Mouse (Mus musculus) neural tube, embryonic 10.5 days (tissue): ENCODE measurements around the gene Mst1r.

Experiments used
- DNase-seq: peaks from one replicate; pipeline ENCODE4 v3.0.0-alpha.2; 2017; ENCODE audit warnings: low spot score; ENCODE audit errors: extremely low spot score

The Mst1r gene

DNA sequence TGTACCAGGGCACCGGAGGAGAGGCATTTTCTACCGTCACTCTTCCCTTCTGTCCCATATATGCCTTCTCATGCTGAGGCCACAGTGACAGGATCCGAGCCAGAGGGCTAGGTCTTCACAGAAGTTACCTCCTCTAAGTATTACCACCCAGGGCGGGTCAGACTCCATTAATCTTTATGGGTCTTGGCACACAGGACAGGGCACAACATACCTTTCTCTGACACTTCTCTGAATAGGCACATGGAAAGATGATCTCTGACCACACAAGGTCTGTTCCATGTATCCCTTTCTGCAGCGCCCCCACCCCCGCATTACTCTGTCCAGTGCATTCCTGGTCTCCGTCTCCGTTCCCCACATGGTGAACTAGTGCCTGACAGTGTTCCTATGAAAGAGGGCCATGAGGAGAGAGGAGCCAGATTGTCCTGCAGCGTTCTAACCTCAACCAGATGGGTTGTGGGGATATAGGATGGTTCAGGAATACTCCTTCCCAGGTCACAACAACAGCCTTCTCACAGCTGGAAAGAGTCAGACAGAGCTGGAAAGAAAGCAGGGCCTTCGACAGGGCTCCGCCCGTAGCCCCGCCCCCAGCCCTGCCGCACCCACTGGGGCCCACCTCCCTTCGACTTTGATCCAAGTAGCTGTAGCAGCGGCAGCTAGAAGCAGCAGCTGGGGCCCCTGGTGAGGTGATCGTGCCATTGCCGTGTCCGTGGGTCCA lies at the start of gene Mst1r:
Gene Mst1r (plus strand): TSS at position 622 of the 715 bp plus-strand sequence.
- peak; percentile 65 for DNase-seq

DNA sequence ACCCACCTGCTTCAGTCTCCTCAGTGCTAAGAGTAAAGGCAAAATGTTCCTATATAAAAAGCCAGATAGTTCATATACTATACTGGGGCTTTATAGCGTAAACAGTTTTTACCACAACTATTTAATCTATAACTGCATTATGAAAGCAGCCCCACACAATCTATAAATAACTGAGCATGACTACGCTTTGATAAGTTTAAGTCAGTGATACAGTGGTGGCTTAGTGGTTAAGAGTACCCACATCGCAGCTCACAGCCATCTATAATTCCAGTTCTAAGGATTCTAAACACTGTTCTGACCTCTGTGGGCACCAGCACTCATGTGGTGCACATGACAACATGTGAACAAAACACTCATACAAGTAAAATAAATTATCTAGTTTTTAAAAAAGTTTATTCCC lies 48.3 kb upstream of the Mst1r start:
- no peak for DNase-seq

DNA sequence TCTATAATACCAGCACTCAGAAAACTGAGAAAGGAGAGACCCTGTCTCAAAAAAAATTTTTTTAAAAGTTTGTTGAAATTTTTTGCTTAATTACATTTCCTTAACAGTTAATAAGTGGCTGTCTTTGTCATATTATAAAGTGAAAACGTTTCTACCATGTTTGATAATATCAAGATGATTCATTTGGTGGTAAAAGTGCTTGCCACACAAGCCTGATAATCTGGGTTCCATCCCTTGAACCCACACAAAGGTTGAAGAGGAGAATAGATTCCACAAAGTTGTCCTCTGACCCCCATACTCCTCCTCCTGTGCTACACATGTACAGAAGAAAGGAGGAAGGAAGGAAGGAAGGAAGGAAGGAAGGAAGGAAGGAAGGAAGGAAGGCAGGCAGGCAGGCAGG lies 42.2 kb upstream of the Mst1r start:
- DNase-seq, result no peak

DNA sequence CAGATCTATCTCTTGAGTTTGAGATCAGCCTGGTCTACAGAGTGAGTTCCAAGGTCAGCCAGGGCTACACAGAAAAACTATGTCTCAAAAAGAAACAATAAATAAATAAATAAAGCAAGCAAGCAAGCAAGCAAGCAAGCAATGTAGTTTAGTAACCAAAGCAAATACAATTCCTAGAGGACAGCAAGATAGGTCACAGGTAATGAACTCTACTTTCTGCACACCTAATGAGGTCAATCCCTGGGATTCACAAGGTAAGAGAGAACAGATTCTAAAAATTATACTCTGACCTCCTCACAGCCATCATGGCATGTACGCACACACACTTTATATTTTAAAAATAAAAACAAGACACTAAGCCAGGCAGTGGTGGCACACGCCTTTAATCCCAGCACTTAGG lies 40.6 kb upstream of the Mst1r start:
- no peak for DNase-seq

DNA sequence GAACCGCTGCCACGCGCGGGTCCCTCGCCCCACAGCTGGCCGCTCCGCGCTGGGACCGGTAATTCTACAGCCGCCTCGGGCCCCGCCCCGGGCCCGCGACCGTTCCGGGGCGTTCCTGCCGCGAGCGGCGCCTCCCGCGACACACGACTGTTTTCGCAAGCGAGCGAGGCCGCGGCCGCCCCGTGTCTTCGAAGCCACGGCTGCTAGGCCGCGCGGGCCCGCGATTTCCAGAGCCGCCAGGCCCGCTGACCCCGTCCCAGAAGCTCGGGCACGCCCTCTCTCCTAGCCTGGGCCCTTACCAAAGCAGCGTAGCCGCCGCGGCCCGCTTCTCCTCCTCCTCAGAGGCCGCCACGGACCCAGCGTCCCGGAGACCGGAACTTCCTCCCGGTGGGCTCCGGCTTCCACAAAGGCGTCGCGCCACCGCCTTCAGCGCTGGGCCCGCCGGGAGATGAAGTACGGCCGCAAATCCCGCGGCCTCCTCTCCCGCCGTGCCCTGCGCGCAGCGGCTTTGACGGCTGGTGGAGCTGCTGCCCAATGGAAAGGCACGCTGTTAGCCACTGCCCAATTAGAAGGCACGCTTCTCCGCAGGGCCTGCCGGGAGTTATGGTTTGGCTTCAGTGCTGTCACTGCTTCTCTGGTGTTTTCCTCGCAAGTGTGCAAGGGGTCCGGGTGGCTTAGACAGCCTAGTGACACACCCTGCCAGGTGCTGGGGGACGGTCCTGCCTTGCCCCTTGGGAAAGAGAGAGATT lies 34.1 kb upstream of the Mst1r start:
- peak; percentile 92 for DNase-seq

DNA sequence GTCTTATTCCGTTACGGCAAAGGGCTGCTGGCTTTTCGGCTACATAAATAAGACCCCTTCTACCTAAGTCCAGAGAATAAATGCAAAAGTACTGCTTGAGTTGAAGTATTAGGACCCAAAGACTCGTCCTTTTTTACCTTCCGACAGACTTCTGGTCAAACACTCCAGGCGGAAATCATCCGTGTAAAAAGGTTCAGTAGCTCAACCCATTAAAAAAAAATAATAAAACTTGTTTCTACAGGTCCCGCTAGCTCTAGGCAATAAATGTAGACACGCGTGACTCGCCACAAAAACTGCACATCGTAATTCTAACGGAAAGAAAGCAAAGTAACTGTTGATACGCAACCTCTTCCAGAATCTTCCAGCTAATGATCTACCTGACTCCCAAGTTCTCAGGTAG lies 33.5 kb upstream of the Mst1r start, which contains the start of gene Rbm6:
Gene Rbm6 (minus strand): TSS at position 101 of the 400 bp plus-strand sequence.
- DNase-seq, result no peak

DNA sequence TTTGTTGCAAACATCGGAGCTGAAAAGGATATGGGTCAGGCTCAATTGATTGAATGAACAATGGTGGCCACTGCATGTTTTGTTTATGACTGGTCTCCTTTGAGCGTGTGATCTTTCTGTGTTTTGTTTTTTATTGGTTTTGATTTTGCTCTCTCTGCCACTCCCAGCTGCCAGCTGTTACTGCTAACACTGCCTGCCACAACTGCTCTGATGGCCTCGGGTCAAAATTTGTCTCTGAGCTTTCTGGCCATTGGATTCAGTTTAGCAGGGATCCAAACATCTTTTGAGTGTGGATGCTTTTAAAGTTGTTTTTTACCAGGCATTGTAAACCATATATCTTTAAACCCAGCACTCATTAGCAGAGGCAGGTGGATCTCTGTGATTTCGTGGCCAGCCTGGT lies 26.3 kb upstream of the Mst1r start:
- no peak for DNase-seq

DNA sequence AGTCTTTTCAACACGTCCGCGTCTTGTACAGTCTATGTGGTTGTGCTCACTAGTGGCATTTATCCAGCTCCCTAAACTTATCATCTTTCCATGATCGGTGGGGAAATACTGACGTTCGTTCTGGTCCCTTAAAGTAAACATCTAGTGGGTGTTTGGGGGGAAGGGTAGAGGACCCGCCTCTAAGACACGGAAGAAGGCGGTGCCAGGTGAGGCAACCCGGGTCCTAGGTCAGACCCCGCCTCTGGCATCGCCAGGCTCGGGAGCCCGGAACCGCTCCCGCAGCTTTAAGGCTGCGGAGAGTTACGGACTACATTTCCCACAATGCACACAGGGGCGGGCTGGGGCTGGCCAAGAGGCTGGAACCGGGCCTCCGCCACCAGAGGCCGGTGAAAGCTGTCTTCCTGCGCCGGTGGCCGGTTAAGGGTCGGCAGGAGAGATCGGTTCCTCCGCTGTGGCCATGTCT lies 18.8 kb upstream of the Mst1r start, which contains the start of gene Mon1a:
Gene Mon1a (plus strand): TSS at position 348 of the 463 bp plus-strand sequence.
- DNase-seq, result peak; percentile 79

DNA sequence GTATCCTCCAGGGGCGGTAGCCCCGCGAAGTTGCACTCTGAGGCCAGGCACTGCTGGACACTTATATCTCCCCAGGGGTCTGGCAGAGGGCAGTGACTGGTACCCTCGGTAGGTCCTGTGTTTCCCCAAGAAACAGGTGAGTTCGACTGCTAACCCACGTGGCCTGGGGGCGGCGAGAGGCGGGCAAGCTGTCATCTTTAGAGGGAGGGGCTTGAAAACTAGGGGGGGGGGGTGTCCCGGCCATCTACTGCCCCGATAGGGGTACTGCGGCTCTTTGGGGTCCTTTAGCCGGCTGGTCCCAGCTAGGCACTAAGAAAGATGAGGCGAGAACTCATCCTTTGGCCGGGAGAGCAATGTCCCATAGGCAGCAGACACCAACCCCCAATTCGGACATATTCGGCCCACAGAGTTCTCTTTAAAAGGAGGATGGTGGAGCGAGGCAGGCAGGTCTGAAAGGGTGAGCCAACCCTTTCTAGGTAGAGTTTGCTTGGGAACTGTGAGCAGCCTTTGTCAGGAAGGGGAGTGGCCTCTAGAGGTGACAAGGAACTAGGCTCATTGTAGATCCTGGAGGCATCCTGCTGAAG lies 18.3 kb upstream of the Mst1r start:
- no peak for DNase-seq

DNA sequence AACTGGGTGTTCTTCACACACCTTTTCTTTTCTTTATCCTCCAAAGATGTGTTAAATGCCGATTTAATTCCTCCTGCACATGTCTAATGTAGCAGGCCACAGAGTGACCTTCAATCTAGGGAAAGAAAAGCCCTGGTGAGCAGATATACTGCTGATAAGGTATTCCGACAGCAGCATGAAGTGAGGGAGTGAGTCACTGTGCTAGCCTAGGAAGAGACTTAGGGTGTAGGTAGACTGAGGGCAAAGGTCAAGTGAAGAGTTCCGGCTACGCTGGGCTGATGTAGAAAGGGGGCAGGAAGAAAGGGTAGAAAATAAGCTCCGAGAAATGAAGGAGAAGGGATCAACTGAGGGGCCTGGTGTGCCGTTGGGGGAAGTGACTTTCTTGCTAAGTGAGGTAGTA lies 16.4 kb upstream of the Mst1r start:
- no peak for DNase-seq

DNA sequence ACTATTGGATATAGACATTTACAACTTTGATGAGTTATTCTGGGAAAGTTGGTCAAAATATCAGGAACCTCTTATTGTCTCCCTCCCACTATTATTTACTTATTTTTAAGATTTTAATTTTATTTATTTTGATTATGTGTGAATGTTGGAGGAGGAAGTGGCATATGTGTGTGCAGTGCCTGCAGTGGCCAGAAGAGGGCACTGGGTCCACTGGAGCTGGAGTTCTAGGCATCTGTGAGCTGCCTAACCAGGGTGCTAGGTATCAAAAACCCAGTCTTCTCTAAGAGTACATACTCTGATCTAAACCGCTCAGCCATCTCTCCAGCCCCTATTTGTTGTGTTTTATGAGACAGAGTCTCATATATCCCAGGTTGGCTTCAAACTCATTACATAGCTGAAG lies 15.7 kb upstream of the Mst1r start:
- no peak for DNase-seq

DNA sequence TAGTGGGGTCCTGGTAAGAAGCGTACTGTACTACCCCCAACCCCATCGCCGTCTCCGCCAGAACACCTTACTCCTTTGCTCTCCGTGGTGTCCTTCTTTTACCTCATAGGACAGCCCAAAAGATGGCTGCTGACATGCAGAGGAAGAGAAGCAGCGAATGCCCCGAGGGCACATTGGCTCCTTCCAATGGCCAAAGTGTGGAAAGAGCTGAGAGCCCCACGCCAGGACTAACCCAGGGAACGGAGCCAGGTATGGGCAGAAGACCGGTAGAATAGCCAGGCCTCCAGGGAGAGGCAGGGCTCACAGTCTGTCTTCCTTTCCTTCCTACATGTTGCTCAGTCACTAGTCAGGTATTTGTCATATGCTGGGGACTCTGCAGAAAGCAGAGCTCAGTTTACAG lies 8.1 kb upstream of the Mst1r start:
- no peak for DNase-seq

DNA sequence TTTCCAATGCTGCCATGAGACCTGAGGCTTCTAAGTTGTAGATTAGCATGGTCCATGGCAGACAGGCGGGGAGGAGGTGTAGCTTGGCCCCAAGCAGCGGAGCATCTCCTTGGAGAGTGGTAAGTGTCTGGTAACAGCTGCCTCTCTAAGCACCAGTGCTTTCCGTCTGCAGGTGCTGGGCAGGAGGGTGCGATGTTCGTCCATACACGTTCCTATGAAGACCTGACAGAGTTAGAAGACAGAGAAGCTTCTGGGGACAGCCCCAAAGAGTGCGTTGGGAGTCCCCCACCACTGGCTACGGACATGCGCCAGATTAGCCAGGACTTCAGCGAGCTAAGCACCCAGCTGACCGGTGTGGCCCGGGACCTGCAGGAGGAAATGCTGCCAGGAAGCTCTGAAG lies 6.8 kb upstream of the Mst1r start:
- no peak for DNase-seq

DNA sequence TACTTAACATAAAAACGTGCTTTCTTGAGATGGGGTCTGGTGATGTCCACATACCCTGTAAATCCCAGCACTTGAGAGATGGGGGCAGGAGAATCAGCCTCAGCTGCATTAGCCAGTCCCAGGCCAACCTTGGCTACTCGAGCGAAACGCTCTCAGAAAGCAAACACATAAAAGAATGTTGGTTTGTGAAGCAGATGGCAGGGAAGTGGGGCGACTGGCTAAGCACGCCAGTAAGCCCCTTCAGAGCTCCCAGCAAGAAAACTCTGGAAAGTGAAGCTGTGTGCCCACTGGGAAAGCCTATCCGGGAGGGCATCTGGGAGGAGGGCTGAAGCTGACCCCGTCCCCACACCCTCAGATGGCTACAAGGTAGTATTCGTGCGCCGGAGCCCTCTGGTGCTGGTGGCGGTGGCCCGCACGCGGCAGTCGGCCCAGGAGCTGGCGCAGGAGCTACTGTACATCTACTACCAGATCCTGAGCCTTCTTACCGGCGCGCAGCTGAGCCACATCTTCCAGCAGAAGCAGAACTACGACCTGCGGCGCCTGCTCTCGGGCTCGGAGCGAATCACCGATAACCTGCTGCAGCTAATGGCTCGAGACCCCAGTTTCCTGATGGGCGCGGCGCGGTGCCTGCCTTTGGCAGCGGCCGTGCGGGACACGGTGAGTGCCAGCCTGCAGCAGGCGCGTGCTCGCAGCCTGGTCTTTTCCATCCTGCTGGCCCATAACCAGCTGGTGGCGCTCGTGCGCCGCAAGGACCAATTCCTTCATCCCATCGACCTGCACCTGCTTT lies 5.6 kb upstream of the Mst1r start:
- peak; percentile 82 for DNase-seq

DNA sequence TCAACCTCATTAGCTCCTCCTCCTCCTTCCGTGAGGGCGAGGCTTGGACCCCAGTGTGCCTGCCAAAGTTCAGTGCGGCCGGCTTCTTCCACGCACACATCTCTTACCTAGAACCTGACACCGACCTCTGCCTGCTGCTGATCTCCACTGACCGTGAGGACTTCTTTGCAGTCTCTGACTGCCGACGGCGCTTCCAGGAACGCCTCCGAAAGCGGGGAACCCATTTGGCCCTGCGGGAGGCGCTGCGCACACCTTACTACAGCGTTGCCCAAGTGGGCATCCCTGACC lies 5.1 kb upstream of the Mst1r start:
- no peak for DNase-seq

DNA sequence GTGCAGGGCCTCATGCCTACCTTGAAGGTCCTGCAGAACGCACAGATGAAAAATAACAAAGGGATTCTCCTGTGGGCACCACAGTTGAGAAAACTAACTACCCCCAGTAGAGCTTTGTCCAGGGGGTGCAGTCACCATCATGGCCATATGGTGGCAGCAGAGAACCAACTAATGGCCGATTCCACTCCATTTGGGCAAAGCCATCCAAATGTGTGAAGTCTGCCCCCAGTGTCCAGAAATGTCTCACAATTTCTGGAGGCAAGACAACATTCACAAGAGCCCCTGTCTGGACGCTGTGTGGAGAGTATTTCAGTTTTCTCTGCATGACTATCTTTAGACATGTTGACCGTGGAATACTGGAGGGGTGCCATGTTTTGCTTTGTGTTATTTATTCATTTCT lies 1.9 kb upstream of the Mst1r start:
- DNase-seq, result peak; percentile 89

DNA sequence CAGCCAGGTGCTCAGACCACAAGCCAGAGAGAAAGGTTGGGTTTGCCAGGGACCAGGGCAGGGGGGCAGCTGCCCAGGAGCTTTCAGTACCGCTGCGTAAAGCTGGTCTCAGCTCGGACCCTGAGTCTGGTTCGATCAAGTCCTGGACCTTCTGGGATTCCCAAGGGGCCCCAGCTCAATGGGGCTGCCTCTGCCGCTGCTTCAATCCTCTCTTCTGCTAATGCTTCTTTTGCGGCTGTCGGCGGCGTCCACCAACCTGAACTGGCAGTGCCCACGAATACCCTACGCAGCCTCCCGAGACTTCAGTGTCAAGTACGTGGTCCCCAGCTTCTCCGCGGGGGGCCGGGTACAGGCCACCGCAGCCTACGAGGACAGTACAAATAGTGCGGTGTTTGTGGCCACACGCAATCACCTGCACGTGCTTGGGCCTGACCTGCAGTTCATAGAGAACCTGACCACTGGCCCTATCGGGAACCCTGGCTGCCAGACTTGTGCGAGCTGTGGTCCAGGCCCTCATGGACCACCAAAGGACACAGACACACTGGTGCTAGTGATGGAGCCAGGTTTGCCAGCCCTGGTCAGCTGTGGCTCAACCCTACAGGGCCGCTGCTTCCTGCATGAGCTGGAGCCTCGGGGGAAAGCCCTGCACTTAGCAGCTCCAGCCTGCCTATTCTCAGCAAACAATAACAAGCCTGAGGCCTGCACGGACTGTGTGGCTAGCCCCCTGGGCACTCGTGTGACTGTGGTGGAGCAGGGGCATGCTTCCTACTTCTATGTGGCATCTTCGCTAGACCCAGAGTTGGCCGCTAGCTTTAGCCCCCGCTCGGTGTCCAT lies 511 bp downstream of the Mst1r start:
- DNase-seq, result no peak

DNA sequence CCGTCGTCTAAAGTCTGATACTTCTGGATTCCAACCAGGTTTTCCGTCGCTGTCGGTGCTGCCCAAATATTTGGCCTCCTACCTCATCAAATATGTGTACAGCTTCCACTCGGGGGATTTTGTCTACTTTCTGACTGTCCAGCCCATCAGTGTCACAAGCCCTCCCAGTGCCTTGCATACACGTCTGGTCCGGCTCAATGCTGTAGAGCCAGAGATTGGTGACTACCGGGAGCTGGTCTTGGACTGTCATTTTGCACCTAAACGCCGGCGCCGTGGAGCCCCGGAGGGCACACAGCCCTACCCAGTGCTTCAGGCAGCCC lies 1.1 kb downstream of the Mst1r start:
- DNase-seq, result no peak

DNA sequence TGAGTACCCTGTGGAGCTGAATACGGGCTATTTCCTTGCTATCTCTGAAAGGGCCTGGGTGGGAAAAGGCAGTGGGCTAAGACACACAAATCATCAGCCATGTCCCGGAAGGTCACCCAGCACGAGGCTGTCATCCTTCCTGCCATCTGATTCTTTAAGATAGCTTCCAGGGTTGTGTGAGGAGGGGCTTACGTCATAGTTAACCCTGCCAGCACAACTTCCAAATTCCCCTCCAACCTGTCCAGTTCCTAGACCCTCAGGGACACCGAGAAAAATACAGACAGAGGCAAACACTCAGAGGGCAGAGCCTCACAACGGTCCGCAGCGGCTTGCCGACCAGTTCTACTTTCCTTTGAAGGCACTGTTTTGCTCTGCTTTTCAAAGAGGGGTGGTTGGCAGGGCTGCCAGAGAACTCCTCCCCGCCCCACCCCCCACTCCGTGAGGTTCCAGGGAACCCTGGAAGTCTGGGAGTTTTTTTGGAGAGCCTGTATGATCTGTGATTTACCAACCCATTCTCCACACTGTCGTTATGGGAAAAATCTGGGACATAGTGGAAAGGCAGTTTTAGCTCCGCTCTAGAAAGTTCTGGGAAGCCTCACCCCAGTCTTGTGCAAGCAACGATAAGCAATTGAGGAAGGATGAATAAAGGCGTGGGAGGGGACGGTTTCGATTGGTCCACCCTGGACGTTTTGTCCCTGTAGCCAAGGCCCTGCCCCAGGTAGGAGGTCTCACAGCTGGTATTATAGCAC lies 1.9 kb downstream of the Mst1r start:
- DNase-seq, result no peak

DNA sequence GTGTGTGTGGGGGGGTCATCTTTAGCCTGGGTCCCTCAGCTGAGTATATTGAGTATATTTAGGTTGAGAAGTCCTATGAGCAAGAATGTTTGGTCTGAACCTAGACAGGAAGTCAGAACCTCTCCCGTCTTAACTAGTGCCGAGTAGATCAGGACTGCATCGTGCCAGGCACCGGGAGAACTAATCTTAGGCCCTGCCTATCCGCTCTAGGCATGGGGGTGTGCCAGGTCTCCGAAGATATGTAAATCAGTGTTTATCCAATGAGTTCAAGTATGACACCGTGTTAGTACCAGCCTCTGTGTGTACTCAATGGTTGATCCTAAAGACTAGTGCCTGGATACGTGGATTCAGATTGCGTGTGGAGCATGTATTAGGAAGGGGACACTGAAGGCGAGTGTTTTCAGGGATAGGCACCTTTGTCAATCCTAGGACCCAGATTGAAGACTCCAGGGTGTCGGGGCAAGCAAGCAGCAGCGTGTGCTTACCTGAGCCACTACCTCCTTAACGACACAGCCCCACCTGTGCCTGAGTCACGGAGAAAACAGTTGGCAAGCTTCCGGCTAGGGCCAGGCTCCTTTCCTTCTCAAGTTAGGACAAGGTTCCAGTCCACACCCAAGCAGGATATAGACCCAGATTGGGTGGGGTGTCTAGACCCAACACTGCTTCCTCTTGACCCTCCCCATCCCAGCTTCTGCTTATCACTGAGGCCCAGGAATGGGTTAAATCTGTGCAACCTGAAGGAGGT lies 3.5 kb downstream of the Mst1r start:
- DNase-seq, result no peak
